Mouse (Mus musculus): ENCODE measurements around the gene Gm17657. TPM values are rescaled to one million over a fixed set of nuclear protein-coding genes. Genes with fewer than 3 reads are reported as not detected.
A peak's percentile ranks its signal among the peaks of the same experiment; 100 is the strongest.

Gene Gm17657
- polyA plus RNA-seq, 1 experiment = not detected

- Histone ChIP-seq H3K4me3 (ENCODE audit: extremely low read depth, insufficient read depth, insufficient read length) (peak overlapping the region; percentile 93), H3K4me1 (ENCODE audit: control insufficient read depth, insufficient read depth, insufficient read length) (peaks cover 20% of the 10 kb centered on the region), H3K36me3 (ENCODE audit: control insufficient read depth, insufficient read depth, low read length) (peaks cover 16% of the 10 kb centered on the region), H3K27ac (ENCODE audit: insufficient read depth, low read length) (peak overlapping the region; percentile 91), H3K27me3 (ENCODE audit: control insufficient read depth, insufficient read depth, low read length) (no peaks in the 10 kb centered on the region)
- peak; percentile 58 to 85 for DNase-seq (ENCODE audit: low read depth in 1 of 2, low spot score in 2 of 2)
- TF ChIP-seq POLR2A (IDR thresholded peaks at IDR 0.05; ENCODE audit: low read depth, low read length) (no peak), CTCF (IDR thresholded peaks at IDR 0.05; ENCODE audit: extremely low read depth, insufficient read depth, insufficient read length, insufficient replicate concordance) (peak; percentile 56; the same call in 1 of the 2 replicates)
- WGBS = under 1% methylated on average over 22 of the region's 22 CpGs
Observed at GRCm38 (mm10) chr17:29492269-29493191, 56.9 kb downstream of the Gm17657 start.

GRCm38 (mm10) chr17:29491591-29492268 is 57.7 kb downstream of the Gm17657 start:
- Histone ChIP-seq H3K27me3 (ENCODE audit: control insufficient read depth, insufficient read depth, low read length) (no peaks in the 10 kb centered on the region), H3K4me3 (ENCODE audit: extremely low read depth, insufficient read depth, insufficient read length) (peak overlapping the region; percentile 93), H3K36me3 (ENCODE audit: control insufficient read depth, insufficient read depth, low read length) (peaks cover 16% of the 10 kb centered on the region), H3K27ac (ENCODE audit: insufficient read depth, low read length) (peak overlapping the region; percentile 91), H3K4me1 (ENCODE audit: control insufficient read depth, insufficient read depth, insufficient read length) (peaks cover 17% of the 10 kb centered on the region)
- DNase-seq (ENCODE audit: low read depth in 1 of 2, low spot score in 2 of 2) = peak in 1 of 2 experiments; percentile 32
- no peak for TF ChIP-seq CTCF (IDR thresholded peaks at IDR 0.05; ENCODE audit: extremely low read depth, insufficient read depth, insufficient read length, insufficient replicate concordance)
- TF ChIP-seq POLR2A (IDR thresholded peaks at IDR 0.05; ENCODE audit: low read depth, low read length) = no peak
- under 1% methylated on average over 48 of the region's 48 CpGs for WGBS

GRCm38 (mm10) chr17:29490713-29491581 is 58.5 kb downstream of the Gm17657 start, which contains the start of gene Pim1:
Gene Pim1, plus strand, starts transcription at chr17:29490753.
- under 1% methylated on average over 75 of the region's 99 CpGs for WGBS
- Histone ChIP-seq H3K4me1 (ENCODE audit: control insufficient read depth, insufficient read depth, insufficient read length) (peaks cover 14% of the 10 kb centered on the region), H3K27me3 (ENCODE audit: control insufficient read depth, insufficient read depth, low read length) (no peaks in the 10 kb centered on the region)

GRCm38 (mm10) chr17:29489971-29490712 is 59.3 kb downstream of the Gm17657 start:
- H3K27ac ChIP-seq (ENCODE audit: insufficient read depth, low read length) = peak overlapping the region; percentile 87
- no peaks in the 10 kb centered on the region for H3K27me3 ChIP-seq (ENCODE audit: control insufficient read depth, insufficient read depth, low read length)
- H3K4me1 ChIP-seq (ENCODE audit: control insufficient read depth, insufficient read depth, insufficient read length) = peaks cover 14% of the 10 kb centered on the region
- WGBS = under 1% methylated on average over 56 of the region's 68 CpGs
- peaks cover 16% of the 10 kb centered on the region for H3K36me3 ChIP-seq (ENCODE audit: control insufficient read depth, insufficient read depth, low read length)
- peak overlapping the region; percentile 89 for H3K4me3 ChIP-seq (ENCODE audit: extremely low read depth, insufficient read depth, insufficient read length)
- no peak for TF ChIP-seq POLR2A (IDR thresholded peaks at IDR 0.05; ENCODE audit: low read depth, low read length)
- no peak for TF ChIP-seq CTCF (IDR thresholded peaks at IDR 0.05; ENCODE audit: extremely low read depth, insufficient read depth, insufficient read length, insufficient replicate concordance)
- peak; percentile 97 to 98 for DNase-seq (ENCODE audit: low read depth in 1 of 2, low spot score in 2 of 2)

More at GRCm38 (mm10) chr17:29490713-29491581, 58.5 kb downstream of the Gm17657 start, which contains the start of gene Pim1:
- H3K36me3 ChIP-seq (ENCODE audit: control insufficient read depth, insufficient read depth, low read length) = peaks cover 16% of the 10 kb centered on the region
- H3K27ac ChIP-seq (ENCODE audit: insufficient read depth, low read length) = peak within 1 kb of the TSS; percentile 91
- TF ChIP-seq CTCF (IDR thresholded peaks at IDR 0.05; ENCODE audit: extremely low read depth, insufficient read depth, insufficient read length, insufficient replicate concordance) (no peak), POLR2A (IDR thresholded peaks at IDR 0.05; ENCODE audit: low read depth, low read length) (peak; percentile 97)
- no peak for DNase-seq (ENCODE audit: low read depth in 1 of 2, low spot score in 2 of 2)
- peak within 1 kb of the TSS; percentile 93 for H3K4me3 ChIP-seq (ENCODE audit: extremely low read depth, insufficient read depth, insufficient read length)

- Histone ChIP-seq H3K4me1 (ENCODE audit: control insufficient read depth, insufficient read depth, insufficient read length) (peaks cover 9% of the 10 kb centered on the region), H3K4me3 (ENCODE audit: extremely low read depth, insufficient read depth, insufficient read length) (peak overlapping the region; percentile 89), H3K27ac (ENCODE audit: insufficient read depth, low read length) (peak overlapping the region; percentile 87), H3K36me3 (ENCODE audit: control insufficient read depth, insufficient read depth, low read length) (peaks cover 12% of the 10 kb centered on the region), H3K27me3 (ENCODE audit: control insufficient read depth, insufficient read depth, low read length) (no peaks in the 10 kb centered on the region)
- WGBS = 2% methylated on average over 30 of the region's 30 CpGs
- TF ChIP-seq CTCF (IDR thresholded peaks at IDR 0.05; ENCODE audit: extremely low read depth, insufficient read depth, insufficient read length, insufficient replicate concordance) = no peak
- TF ChIP-seq POLR2A (IDR thresholded peaks at IDR 0.05; ENCODE audit: low read depth, low read length) = no peak
- DNase-seq (ENCODE audit: low read depth in 1 of 2, low spot score in 2 of 2) = no peak
Observed at GRCm38 (mm10) chr17:29488978-29489970, 60.2 kb downstream of the Gm17657 start.

Measured in spleen, adult 2 months (tissue).